Mouse (Mus musculus): ENCODE results near the gene Mtmr3.

DNA sequence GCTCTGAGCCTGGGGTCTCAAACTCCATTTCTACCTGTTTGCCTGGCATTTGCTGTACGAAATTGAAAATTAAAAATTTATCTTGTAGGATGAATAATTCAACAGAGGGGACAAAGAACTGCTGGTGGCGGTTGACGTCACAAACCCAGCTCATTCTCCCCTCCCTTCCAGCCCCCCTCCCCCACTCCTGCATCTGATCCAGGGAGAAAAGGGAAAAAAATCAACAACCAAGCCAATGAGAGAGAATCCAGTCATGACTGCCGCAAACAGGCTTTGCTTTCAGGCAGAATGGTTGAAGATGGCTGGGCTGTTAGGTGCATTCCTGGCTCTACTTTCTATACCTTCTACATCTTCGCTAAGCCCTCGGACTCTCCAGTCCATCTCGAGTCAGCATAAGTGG, 31.3 kb upstream of the Mtmr3 start:
- TF ChIP-seq GATA1 (IDR thresholded peaks at IDR 0.05; ENCODE audit: borderline replicate concordance, low read length) (no peak), CTCF (IDR thresholded peaks at IDR 0.05; ENCODE audit: low read depth, low read length) (no peak), POLR2AphosphoS5 (IDR thresholded peaks at IDR 0.05; ENCODE audit: insufficient replicate concordance, low read depth, low read length) (no peak), TAL1 (conservative IDR thresholded peaks at IDR 0.05; ENCODE audit: low read depth, low read length) (no peak), GATA2 (IDR thresholded peaks at IDR 0.05; ENCODE audit: borderline replicate concordance, low read depth, low read length) (no peak)

Measured in G1E (cell line).